ENCODE assay signal across 33 mouse cellular contexts in the genomic region with DNA sequence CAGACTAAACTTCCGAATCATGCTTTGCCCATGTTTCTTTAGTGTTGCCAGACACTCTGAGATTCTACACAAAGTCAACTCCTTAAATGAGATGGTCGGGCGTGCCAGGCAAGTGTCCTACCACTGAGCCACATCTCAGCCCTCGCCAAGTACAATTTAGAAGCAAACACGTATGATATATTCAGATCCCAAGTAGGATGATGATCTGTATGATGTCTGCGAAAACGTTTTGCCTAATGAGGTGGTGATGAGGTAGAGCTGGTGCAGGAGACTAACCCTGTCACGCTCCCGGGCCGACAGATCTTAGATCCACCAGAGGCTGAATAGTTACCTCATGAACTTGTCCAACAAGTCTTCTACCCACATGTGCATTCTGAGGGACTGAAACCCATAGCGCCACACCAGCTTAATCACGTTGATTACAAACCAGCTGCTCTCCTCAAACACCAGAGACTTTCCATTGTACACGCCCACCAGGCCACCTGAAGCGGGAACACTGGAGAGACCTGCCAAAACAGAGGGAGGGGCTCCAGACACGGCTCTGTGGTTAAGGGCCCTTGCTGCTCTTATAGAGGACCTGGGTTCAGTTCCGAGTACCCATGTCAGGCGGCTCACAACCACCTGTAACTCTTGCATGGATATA. TPM values are rescaled to one million over a fixed set of nuclear protein-coding genes. Genes with fewer than 3 reads are reported as not detected.
DNase-seq lines count a peak whose midpoint lies in the region; ATAC-seq and TF ChIP-seq lines count a peak whose summit lies in the region.
"Had no signal": no experiment of that assay in that cellular context is flagged by ENCODE, and none has a peak within 500 bp of the region (broad histone marks: within the 10 kb centered on the region; RNA-seq: fewer than 3 reads in every experiment).

No protein-coding gene starts in this region.

- peaks cover 29% of the 10 kb centered on the region for H3K4me1 ChIP-seq in heart, embryonic 13.5 days
- H3K4me1 ChIP-seq in midbrain, embryonic 14.5 days (ENCODE audit: control insufficient read depth, insufficient read depth, low read length) = peaks cover 28% of the 10 kb centered on the region
- H3K4me1 ChIP-seq in midbrain, embryonic 16.5 days (ENCODE audit: control insufficient read depth, insufficient read depth, low read length) = peaks cover 24% of the 10 kb centered on the region
- H3K4me1 ChIP-seq in stomach, postnatal 0 days (replicated peaks; ENCODE audit: control insufficient read depth, insufficient read depth) = no peaks in the 10 kb centered on the region
- peaks cover 14% of the 10 kb centered on the region; the same call in 1 of the 2 replicates for H3K4me1 ChIP-seq in lung, postnatal 0 days (ENCODE audit: insufficient read depth, low read depth, low read length)

- no peak for TF ChIP-seq EP300 in stomach, postnatal 0 days (optimal IDR thresholded peaks at IDR 0.05)
- no peak for TF ChIP-seq EP300 in lung, postnatal 0 days (IDR thresholded peaks at IDR 0.05)

- H3K27me3 ChIP-seq in heart, embryonic 13.5 days (replicated peaks) = peaks cover 3% of the 10 kb centered on the region; the same call in 1 of the 2 replicates
- H3K27me3 ChIP-seq in midbrain, embryonic 14.5 days (ENCODE audit: control insufficient read depth, insufficient read depth, low read length) = peaks cover 7% of the 10 kb centered on the region; the same call in 1 of the 2 replicates
- H3K27me3 ChIP-seq in midbrain, embryonic 16.5 days (ENCODE audit: control insufficient read depth, insufficient read depth, low read depth, low read length) = no peaks in the 10 kb centered on the region
- H3K27me3 ChIP-seq in stomach, postnatal 0 days (ENCODE audit: control insufficient read depth, insufficient read depth, low read length) = no peaks in the 10 kb centered on the region
- H3K27me3 ChIP-seq in lung, postnatal 0 days (replicated peaks; ENCODE audit: insufficient read depth, low read length) = no peaks in the 10 kb centered on the region
- H3K27me3 ChIP-seq: embryonic facial prominence, embryonic 12.5 days; heart, embryonic 12.5 days; intestine, embryonic 15.5 days; liver, embryonic 13.5 days; lung, embryonic 15.5 days; midbrain, embryonic 12.5 days; neural tube, embryonic 12.5 days had no signal

- ATAC-seq in heart, embryonic 13.5 days (ENCODE audit: extremely low read depth, insufficient number of reproducible peaks, low FRiP score, low TSS enrichment) = no peak
- ATAC-seq in midbrain, embryonic 14.5 days (ENCODE audit: low FRiP score, low TSS enrichment) = no peak
- ATAC-seq in midbrain, embryonic 16.5 days = no peak
- no peak; the same call in 1 of the 2 replicates for ATAC-seq in stomach, postnatal 0 days (ENCODE audit: low FRiP score, low TSS enrichment)
- ATAC-seq in lung, postnatal 0 days = no peak
- ATAC-seq: hindbrain, postnatal 0 days; intestine, embryonic 15.5 days had no signal

- no peaks in the 10 kb centered on the region for H3K9me3 ChIP-seq in heart, embryonic 13.5 days
- H3K9me3 ChIP-seq in midbrain, embryonic 14.5 days (ENCODE audit: control insufficient read depth, low read length) = no peaks in the 10 kb centered on the region
- no peaks in the 10 kb centered on the region for H3K9me3 ChIP-seq in midbrain, embryonic 16.5 days (replicated peaks; ENCODE audit: control insufficient read depth, low read length, poor library complexity, severe bottlenecking)
- no peaks in the 10 kb centered on the region for H3K9me3 ChIP-seq in stomach, postnatal 0 days (ENCODE audit: control insufficient read depth, low read length)
- H3K9me3 ChIP-seq in lung, postnatal 0 days (ENCODE audit: low read length) = no peaks in the 10 kb centered on the region
- H3K9me3 ChIP-seq: embryonic facial prominence, embryonic 12.5 days; heart, embryonic 12.5 days; intestine, embryonic 15.5 days; liver, embryonic 13.5 days; lung, embryonic 15.5 days; midbrain, embryonic 12.5 days; neural tube, embryonic 12.5 days had no signal

- DNase-seq in cerebellum, adult 9-11 months = peak; percentile 49
- DNase-seq in cerebellum, postnatal 14 days = no peak
- DNase-seq in heart, postnatal 4 days = no peak
- DNase-seq in midbrain, embryonic 14.5 days = no peak
- DNase-seq in stomach, postnatal 0 days (ENCODE audit: low spot score) = peak; percentile 50
- no peak for DNase-seq in lung, postnatal 0 days (ENCODE audit: low spot score)
- DNase-seq: adrenal gland, adult 8-10 months; cerebellum, adult 2 months; cerebellum, postnatal 36 days; gastrocnemius, postnatal 10 days; heart, postnatal 10 days; kidney, adult 2 months; kidney, postnatal 4 days; layer of hippocampus, postnatal 36 days; left cerebral cortex, postnatal 4 days; liver, embryonic 13.5 days; lung, postnatal 36 days; right cerebral cortex, postnatal 4 days; thymus, postnatal 14 days had no signal

- 0 out of 2 replicates have a peak overlapping the region, but pooled peaks have one; percentile 93 for H3K9ac ChIP-seq in heart, embryonic 13.5 days
- H3K9ac ChIP-seq in midbrain, embryonic 14.5 days (replicated peaks; ENCODE audit: low read length) = no peak overlapping the region
- no peak overlapping the region for H3K9ac ChIP-seq in midbrain, embryonic 16.5 days (ENCODE audit: low read depth, low read length)
- H3K9ac ChIP-seq in stomach, postnatal 0 days (ENCODE audit: low read length) = no peak overlapping the region
- no peak overlapping the region for H3K9ac ChIP-seq in lung, postnatal 0 days (replicated peaks; ENCODE audit: low read depth)
- H3K9ac ChIP-seq: embryonic facial prominence, embryonic 12.5 days; intestine, embryonic 15.5 days; liver, embryonic 13.5 days; lung, embryonic 15.5 days; midbrain, embryonic 12.5 days had no signal

- no peak overlapping the region for H3K27ac ChIP-seq in heart, embryonic 13.5 days (replicated peaks)
- no peak overlapping the region for H3K27ac ChIP-seq in midbrain, embryonic 14.5 days (replicated peaks; ENCODE audit: low read depth, low read length)
- H3K27ac ChIP-seq in midbrain, embryonic 16.5 days (ENCODE audit: low read length) = no peak overlapping the region
- no peak overlapping the region for H3K27ac ChIP-seq in stomach, postnatal 0 days (replicated peaks)
- H3K27ac ChIP-seq in lung, postnatal 0 days (ENCODE audit: low read length) = no peak overlapping the region
- H3K27ac ChIP-seq: embryonic facial prominence, embryonic 12.5 days; hindbrain, embryonic 10.5 days; hindbrain, postnatal 0 days; intestine, embryonic 15.5 days; kidney, postnatal 0 days; lung, embryonic 15.5 days; midbrain, embryonic 12.5 days; neural tube, embryonic 12.5 days had no signal

- H3K36me3 ChIP-seq in heart, embryonic 13.5 days = peaks cover 50% of the 10 kb centered on the region
- peaks cover 46% of the 10 kb centered on the region for H3K36me3 ChIP-seq in midbrain, embryonic 14.5 days (ENCODE audit: control insufficient read depth, insufficient read depth, low read length)
- peaks cover 32% of the 10 kb centered on the region for H3K36me3 ChIP-seq in midbrain, embryonic 16.5 days (ENCODE audit: control insufficient read depth, insufficient read depth, low read length)
- peaks cover 17% of the 10 kb centered on the region; the same call in 1 of the 2 replicates for H3K36me3 ChIP-seq in stomach, postnatal 0 days (ENCODE audit: control insufficient read depth, insufficient read depth, low read length)
- H3K36me3 ChIP-seq in lung, postnatal 0 days (ENCODE audit: insufficient read depth, low read length) = peaks cover 12% of the 10 kb centered on the region; the same call in 1 of the 2 replicates

- H3K4me2 ChIP-seq in heart, embryonic 13.5 days = no peak overlapping the region
- H3K4me2 ChIP-seq in midbrain, embryonic 14.5 days (ENCODE audit: low read length) = 0 out of 2 replicates have a peak overlapping the region, but pooled peaks have one; percentile 17
- no peak overlapping the region for H3K4me2 ChIP-seq in midbrain, embryonic 16.5 days (ENCODE audit: low read length)
- H3K4me2 ChIP-seq in stomach, postnatal 0 days (replicated peaks; ENCODE audit: low read depth) = peak overlapping the region; percentile 65; the same call in 1 of the 2 replicates
- H3K4me2 ChIP-seq in lung, postnatal 0 days (replicated peaks; ENCODE audit: low read depth, low read length) = no peak overlapping the region
- H3K4me2 ChIP-seq: intestine, embryonic 15.5 days; lung, embryonic 15.5 days had no signal

- WGBS in heart, embryonic 13.5 days = 82% methylated on average over 17 of the region's 17 CpGs
- WGBS in midbrain, embryonic 14.5 days = 91% methylated on average over 17 of the region's 17 CpGs
- 96% methylated on average over 17 of the region's 17 CpGs for WGBS in midbrain, embryonic 16.5 days
- 69% methylated on average over 17 of the region's 17 CpGs for WGBS in stomach, postnatal 0 days
- WGBS in lung, postnatal 0 days = 81% methylated on average over 17 of the region's 17 CpGs

- TF ChIP-seq CTCF in stomach, postnatal 0 days (IDR thresholded peaks at IDR 0.05; ENCODE audit: low read depth) = no peak
- TF ChIP-seq CTCF in lung, postnatal 0 days (IDR thresholded peaks at IDR 0.05) = no peak

- H3K4me3 ChIP-seq in heart, embryonic 13.5 days = no peak overlapping the region
- no peak overlapping the region for H3K4me3 ChIP-seq in midbrain, embryonic 14.5 days (replicated peaks; ENCODE audit: low read depth, low read length)
- H3K4me3 ChIP-seq in midbrain, embryonic 16.5 days (ENCODE audit: low read depth, low read length) = no peak overlapping the region
- no peak overlapping the region for H3K4me3 ChIP-seq in stomach, postnatal 0 days (ENCODE audit: low read depth, low read length)
- no peak overlapping the region for H3K4me3 ChIP-seq in lung, postnatal 0 days (ENCODE audit: low read depth, low read length)
- H3K4me3 ChIP-seq: embryonic facial prominence, embryonic 12.5 days; intestine, embryonic 15.5 days; lung, embryonic 15.5 days; neural tube, embryonic 12.5 days had no signal

RNA-seq across cellular contexts. Expression of gene Pcyox1, which starts 2.8 kb away (rescaled TPM):
- 51.2 and 52.0 TPM in 2 replicates for polyA plus RNA-seq in heart, embryonic 13.5 days (2015; fragmentation: Nextera tagmentation; extraction: Ambion mirVana)
- 10 to 100 TPM; 52.5 TPM for total RNA-seq in heart, postnatal 4 days (2021)
- 68.7 and 109 TPM in 2 replicates for polyA plus RNA-seq in midbrain, embryonic 14.5 days (2014; fragmentation: Nextera tagmentation; extraction: Ambion mirVana)
- polyA plus RNA-seq in midbrain, embryonic 16.5 days (2015; fragmentation: Nextera tagmentation; extraction: Ambion mirVana) = 93.6 and 100 TPM in 2 replicates
- polyA plus RNA-seq in stomach, postnatal 0 days (2015; fragmentation: Nextera tagmentation; extraction: Ambion mirVana) = 93.8 and 94.8 TPM in 2 replicates
- polyA plus RNA-seq in lung, postnatal 0 days (2015; fragmentation: Nextera tagmentation; extraction: Ambion mirVana) = 54.2 and 58.6 TPM in 2 replicates

RNA-seq across cellular contexts. Expression of gene Tia1, which starts 9.8 kb away (rescaled TPM):
- polyA plus RNA-seq in heart, embryonic 13.5 days (2015; fragmentation: Nextera tagmentation; extraction: Ambion mirVana) = 120 and 125 TPM in 2 replicates
- total RNA-seq in heart, postnatal 4 days (2021) = 10 to 100 TPM; 60.2 to 62.3 TPM
- 317 and 387 TPM in 2 replicates for polyA plus RNA-seq in midbrain, embryonic 14.5 days (2014; fragmentation: Nextera tagmentation; extraction: Ambion mirVana)
- polyA plus RNA-seq in midbrain, embryonic 16.5 days (2015; fragmentation: Nextera tagmentation; extraction: Ambion mirVana) = 313 and 356 TPM in 2 replicates
- polyA plus RNA-seq in stomach, postnatal 0 days (2015; fragmentation: Nextera tagmentation; extraction: Ambion mirVana) = 44.6 and 47.2 TPM in 2 replicates
- 59.1 and 66.3 TPM in 2 replicates for polyA plus RNA-seq in lung, postnatal 0 days (2015; fragmentation: Nextera tagmentation; extraction: Ambion mirVana)

RNA-seq across cellular contexts. Expression of gene Snrpg, which starts 23.1 kb away (rescaled TPM):
- polyA plus RNA-seq in heart, embryonic 13.5 days (2015; fragmentation: Nextera tagmentation; extraction: Ambion mirVana) = 315 and 377 TPM in 2 replicates
- total RNA-seq in heart, postnatal 4 days (2021) = 100 to 1,000 TPM; 108 to 113 TPM
- polyA plus RNA-seq in midbrain, embryonic 14.5 days (2014; fragmentation: Nextera tagmentation; extraction: Ambion mirVana) = 480 and 559 TPM in 2 replicates
- 280 and 327 TPM in 2 replicates for polyA plus RNA-seq in midbrain, embryonic 16.5 days (2015; fragmentation: Nextera tagmentation; extraction: Ambion mirVana)
- 242 and 277 TPM in 2 replicates for polyA plus RNA-seq in stomach, postnatal 0 days (2015; fragmentation: Nextera tagmentation; extraction: Ambion mirVana)
- polyA plus RNA-seq in lung, postnatal 0 days (2015; fragmentation: Nextera tagmentation; extraction: Ambion mirVana) = 234 and 251 TPM in 2 replicates

RNA-seq across cellular contexts. Expression of gene Fam136a, which starts 28.8 kb away (rescaled TPM):
- 93.8 and 107 TPM in 2 replicates for polyA plus RNA-seq in heart, embryonic 13.5 days (2015; fragmentation: Nextera tagmentation; extraction: Ambion mirVana)
- 10 to 100 TPM; 26.8 to 28.7 TPM for total RNA-seq in heart, postnatal 4 days (2021)
- 124 and 130 TPM in 2 replicates for polyA plus RNA-seq in midbrain, embryonic 14.5 days (2014; fragmentation: Nextera tagmentation; extraction: Ambion mirVana)
- polyA plus RNA-seq in midbrain, embryonic 16.5 days (2015; fragmentation: Nextera tagmentation; extraction: Ambion mirVana) = 120 and 124 TPM in 2 replicates
- 72.1 and 74.8 TPM in 2 replicates for polyA plus RNA-seq in stomach, postnatal 0 days (2015; fragmentation: Nextera tagmentation; extraction: Ambion mirVana)
- polyA plus RNA-seq in lung, postnatal 0 days (2015; fragmentation: Nextera tagmentation; extraction: Ambion mirVana) = 44.7 and 45.3 TPM in 2 replicates

RNA-seq across cellular contexts. Expression of gene Gm44790, which starts 32.3 kb away (rescaled TPM):
- polyA plus RNA-seq in heart, embryonic 13.5 days (2015; fragmentation: Nextera tagmentation; extraction: Ambion mirVana) = 0.60 TPM in 1 of 2 replicates, not detected in the other
- not detected for total RNA-seq in heart, postnatal 4 days (2021)
- polyA plus RNA-seq in midbrain, embryonic 14.5 days (2014; fragmentation: Nextera tagmentation; extraction: Ambion mirVana) = not detected in 2 replicates
- 0.47 TPM in 1 of 2 replicates, not detected in the other for polyA plus RNA-seq in midbrain, embryonic 16.5 days (2015; fragmentation: Nextera tagmentation; extraction: Ambion mirVana)
- polyA plus RNA-seq in stomach, postnatal 0 days (2015; fragmentation: Nextera tagmentation; extraction: Ambion mirVana) = not detected in 2 replicates
- not detected in 2 replicates for polyA plus RNA-seq in lung, postnatal 0 days (2015; fragmentation: Nextera tagmentation; extraction: Ambion mirVana)
- total RNA-seq: CH12.LX; gastrocnemius, postnatal 10 days; hindbrain, postnatal 0 days; left cerebral cortex, postnatal 4 days; megakaryocyte, adult 5-6 weeks had no signal
- polyA plus RNA-seq: C2C12; embryonic facial prominence, embryonic 12.5 days; heart, embryonic 12.5 days; hindbrain, embryonic 10.5 days; hindbrain, postnatal 0 days; intestine, embryonic 15.5 days; kidney, postnatal 0 days; liver, embryonic 13.5 days; neural tube, embryonic 12.5 days had no signal

Comparison
In these comparisons a context has a peak if more than half of its experiments do, and no peak if none do; other contexts are left out.
1. DNase-seq: peak in cerebellum, adult 9-11 months (single experiment) and stomach, postnatal 0 days (single experiment); none in cerebellum, postnatal 14 days (0 of 2), heart, postnatal 4 days (single experiment), midbrain, embryonic 14.5 days (single experiment) and lung, postnatal 0 days (single experiment).
2. H3K4me2 ChIP-seq: peak in midbrain, embryonic 14.5 days (single experiment) and stomach, postnatal 0 days (single experiment); none in heart, embryonic 13.5 days (single experiment), midbrain, embryonic 16.5 days (single experiment) and lung, postnatal 0 days (single experiment).